Mouse (Mus musculus) CH12.LX (cell line): Measurements from ENCODE around the gene Hnf1a. TPM values are rescaled to one million over a fixed set of nuclear protein-coding genes. Genes with fewer than 3 reads are reported as not detected.

ENCODE experiments used
- DNase-seq: peaks from one replicate; pipeline ENCODE4 v3.0.0-alpha.2; 2013; ENCODE audit errors: extremely low read depth
- H3K27ac ChIP-seq: 2 replicates; pipeline ENCODE4 v1.5.1; 2012; ENCODE audit warnings: low read depth, mild to moderate bottlenecking, control low read depth, moderate library complexity; ENCODE audit not compliant: insufficient read depth
- H3K27me3 ChIP-seq: replicated peaks from 2 replicates; pipeline ENCODE3; 2012; ENCODE audit warnings: inconsistent platforms
- H3K36me3 ChIP-seq, 2 experiments: replicated peaks in 1 of 2; 2 replicates each; pipeline versions ENCODE3 to v1.6.1; 2012; ENCODE audit warnings: inconsistent platforms in 1 of 2, low read length in 1 of 2, mild to moderate bottlenecking in 1 of 2, mixed read lengths in 1 of 2, moderate library complexity in 1 of 2; ENCODE audit not compliant: control insufficient read depth in 1 of 2, insufficient read depth in 1 of 2
- H3K4me1 ChIP-seq, 2 experiments: 2 replicates each; pipeline ENCODE4 v1.6.1; 2012; ENCODE audit warnings: inconsistent platforms in 1 of 2, moderate library complexity in 1 of 2; ENCODE audit not compliant: insufficient read depth in 2 of 2, control insufficient read depth in 1 of 2
- H3K4me2 ChIP-seq: 2 replicates; pipeline ENCODE4 v1.6.1; 2012; ENCODE audit warnings: low read depth, mild to moderate bottlenecking, control low read depth; ENCODE audit not compliant: poor library complexity, insufficient read depth, severe bottlenecking
- H3K4me3 ChIP-seq, 3 experiments: fragments of 150-350 bp in 1 of 3; sonication (generic) in 1 of 3; replicated peaks in 1 of 3; 2 replicates each; pipeline versions ENCODE3 to v1.5.1; 2011 to 2012; ENCODE audit warnings: low read depth in 2 of 3, low read length in 2 of 3, mild to moderate bottlenecking in 2 of 3, moderate library complexity in 2 of 3, control low read depth in 1 of 3, improper control_type of control experiment in 1 of 3, inconsistent platforms in 1 of 3, mixed read lengths in 1 of 3; ENCODE audit not compliant: poor library complexity in 1 of 3
- H3K79me2 ChIP-seq: replicated peaks from 2 replicates; pipeline ENCODE4 v1.6.1; 2012; ENCODE audit warnings: mild to moderate bottlenecking, moderate library complexity; ENCODE audit not compliant: control insufficient read depth, poor library complexity, insufficient read depth, severe bottlenecking; ENCODE audit errors: extremely low read depth
- H3K9ac ChIP-seq: 2 replicates; pipeline ENCODE4 v1.6.1; 2012; ENCODE audit warnings: low read depth, mild to moderate bottlenecking, control low read depth, moderate library complexity; ENCODE audit not compliant: insufficient read depth
- H3K9me3 ChIP-seq: replicated peaks from 2 replicates; pipeline ENCODE3; 2012; ENCODE audit warnings: low read length, inconsistent platforms, mixed read lengths
- BHLHE40 ChIP-seq: IDR thresholded peaks from 2 replicates; pipeline ENCODE4 v1.6.1; 2011; ENCODE audit warnings: mild to moderate bottlenecking, low read depth, low read length, improper control_type of control experiment
- CHD1 ChIP-seq: IDR thresholded peaks from 2 replicates; pipeline ENCODE4 v1.6.1; 2012; ENCODE audit warnings: low read depth, low read length, improper control_type of control experiment, inconsistent platforms
- CHD2 ChIP-seq: IDR thresholded peaks from 2 replicates; pipeline ENCODE4 v1.6.1; 2011; ENCODE audit warnings: low read length, improper control_type of control experiment
- CTCF ChIP-seq, 2 experiments: IDR thresholded peaks in 1 of 2; conservative IDR thresholded peaks in 1 of 2; 2 replicates each; pipeline ENCODE4 v1.5.1; 2011 to 2012; ENCODE audit warnings: low read depth in 2 of 2, low read length in 2 of 2, improper control_type of control experiment in 1 of 2, inconsistent platforms in 1 of 2, mild to moderate bottlenecking in 1 of 2, moderate library complexity in 1 of 2
- E2F4 ChIP-seq: IDR thresholded peaks from 2 replicates; pipeline ENCODE4 v1.6.1; 2011; ENCODE audit warnings: low read depth, low read length, improper control_type of control experiment; ENCODE audit not compliant: insufficient replicate concordance
- ELF1 ChIP-seq: IDR thresholded peaks from 2 replicates; pipeline ENCODE4 v1.6.1; 2014; ENCODE audit warnings: low read depth, mild to moderate bottlenecking, inconsistent platforms, low read length, improper control_type of control experiment
- EP300 ChIP-seq: IDR thresholded peaks from 2 replicates; pipeline ENCODE4 v1.6.1; 2011; ENCODE audit warnings: low read length, improper control_type of control experiment
- ETS1 ChIP-seq: conservative IDR thresholded peaks from 2 replicates; pipeline ENCODE4 v1.6.1; 2012; ENCODE audit warnings: low read depth, mild to moderate bottlenecking, inconsistent platforms, low read length, improper control_type of control experiment, moderate library complexity
- GABPA ChIP-seq: IDR thresholded peaks from 2 replicates; pipeline ENCODE4 v1.6.1; 2012; ENCODE audit warnings: low read depth, low read length, improper control_type of control experiment, inconsistent platforms; ENCODE audit not compliant: insufficient replicate concordance
- HCFC1 ChIP-seq: IDR thresholded peaks from 2 replicates; pipeline ENCODE4 v1.6.1; 2012; ENCODE audit warnings: low read depth, mild to moderate bottlenecking, inconsistent platforms, low read length, improper control_type of control experiment
- IRF4 ChIP-seq: IDR thresholded peaks from 2 replicates; pipeline ENCODE4 v1.6.1; 2014; ENCODE audit warnings: low read depth, mild to moderate bottlenecking, inconsistent platforms, low read length, improper control_type of control experiment
- JUN ChIP-seq: IDR thresholded peaks from 2 replicates; pipeline ENCODE4 v1.6.1; 2011; ENCODE audit warnings: low read depth, mild to moderate bottlenecking, low read length, improper control_type of control experiment, moderate library complexity; ENCODE audit not compliant: insufficient read depth
- JUND ChIP-seq: conservative IDR thresholded peaks from 2 replicates; pipeline ENCODE4 v1.6.1; 2011; ENCODE audit warnings: low read depth, low read length, improper control_type of control experiment
- KAT2A ChIP-seq: IDR thresholded peaks from 2 replicates; pipeline ENCODE4 v1.6.1; 2012; ENCODE audit warnings: low read length, improper control_type of control experiment, inconsistent platforms; ENCODE audit not compliant: insufficient replicate concordance
- MAFK ChIP-seq: IDR thresholded peaks from 2 replicates; pipeline ENCODE4 v1.6.1; 2011; ENCODE audit warnings: low read length, improper control_type of control experiment; ENCODE audit not compliant: insufficient replicate concordance
- MAX ChIP-seq: IDR thresholded peaks from 2 replicates; pipeline ENCODE4 v1.6.1; 2011; ENCODE audit warnings: low read length, improper control_type of control experiment
- MAZ ChIP-seq: IDR thresholded peaks from 2 replicates; pipeline ENCODE4 v1.6.1; 2012; ENCODE audit warnings: low read depth, mild to moderate bottlenecking, inconsistent platforms, low read length, improper control_type of control experiment, moderate library complexity
- MEF2A ChIP-seq: IDR thresholded peaks from 2 replicates; pipeline ENCODE4 v1.6.1; 2014; ENCODE audit warnings: low read depth, mild to moderate bottlenecking, inconsistent platforms, low read length, improper control_type of control experiment, borderline replicate concordance
- MXI1 ChIP-seq: IDR thresholded peaks from 2 replicates; pipeline ENCODE4 v1.6.1; 2011; ENCODE audit warnings: mild to moderate bottlenecking, low read depth, low read length, improper control_type of control experiment
- MYC ChIP-seq: IDR thresholded peaks from 2 replicates; pipeline ENCODE4 v1.6.1; 2011; ENCODE audit warnings: low read depth, mild to moderate bottlenecking, improper control_type of control experiment, low read length
- NELFE ChIP-seq: IDR thresholded peaks from 2 replicates; pipeline ENCODE4 v1.6.1; 2011; ENCODE audit warnings: low read depth, low read length, improper control_type of control experiment
- NRF1 ChIP-seq: IDR thresholded peaks from 2 replicates; pipeline ENCODE4 v1.6.1; 2014; ENCODE audit warnings: low read depth, mild to moderate bottlenecking, inconsistent platforms, low read length, improper control_type of control experiment, moderate library complexity
- PAX5 ChIP-seq: IDR thresholded peaks from 2 replicates; pipeline ENCODE4 v1.6.1; 2012; ENCODE audit warnings: low read length, inconsistent platforms, mixed read lengths
- POLR2A ChIP-seq: IDR thresholded peaks from 2 replicates; pipeline ENCODE4 v1.6.1; 2011; ENCODE audit warnings: low read depth, mild to moderate bottlenecking, improper control_type of control experiment, low read length
- POLR2AphosphoS2 ChIP-seq: IDR thresholded peaks from 2 replicates; pipeline ENCODE4 v1.6.1; 2011; ENCODE audit warnings: low read depth, low read length, improper control_type of control experiment
- RAD21 ChIP-seq: IDR thresholded peaks from 2 replicates; pipeline ENCODE4 v1.6.1; 2011; ENCODE audit warnings: low read depth, mild to moderate bottlenecking, low read length, improper control_type of control experiment, moderate library complexity
- RCOR1 ChIP-seq: conservative IDR thresholded peaks from 2 replicates; pipeline ENCODE4 v1.6.1; 2012; ENCODE audit warnings: low read depth, mild to moderate bottlenecking, inconsistent platforms, low read length, improper control_type of control experiment
- SIN3A ChIP-seq: IDR thresholded peaks from 2 replicates; pipeline ENCODE4 v1.6.1; 2012; ENCODE audit warnings: low read length, improper control_type of control experiment, inconsistent platforms
- SMC3 ChIP-seq: IDR thresholded peaks from 2 replicates; pipeline ENCODE4 v1.6.1; 2011; ENCODE audit warnings: low read depth, low read length, improper control_type of control experiment
- TBP ChIP-seq: conservative IDR thresholded peaks from 2 replicates; pipeline ENCODE4 v1.6.1; 2011; ENCODE audit warnings: low read depth, low read length, improper control_type of control experiment
- TCF12 ChIP-seq: IDR thresholded peaks from 2 replicates; pipeline ENCODE4 v1.6.1; 2014; ENCODE audit warnings: low read depth, mild to moderate bottlenecking, inconsistent platforms, low read length, improper control_type of control experiment
- UBTF ChIP-seq: IDR thresholded peaks from 2 replicates; pipeline ENCODE4 v1.6.1; 2012; ENCODE audit warnings: low read depth, mild to moderate bottlenecking, inconsistent platforms, low read length, improper control_type of control experiment, moderate library complexity
- USF1 ChIP-seq: IDR thresholded peaks from 2 replicates; pipeline ENCODE4 v1.6.1; 2014; ENCODE audit warnings: low read depth, mild to moderate bottlenecking, inconsistent platforms, low read length, improper control_type of control experiment
- USF2 ChIP-seq: conservative IDR thresholded peaks from 2 replicates; pipeline ENCODE4 v1.6.1; 2011; ENCODE audit warnings: low read depth, low read length, improper control_type of control experiment
- ZC3H11A ChIP-seq: IDR thresholded peaks from 2 replicates; pipeline ENCODE4 v1.6.1; 2012; ENCODE audit warnings: low read depth, mild to moderate bottlenecking, inconsistent platforms, low read length, improper control_type of control experiment
- ZKSCAN1 ChIP-seq: IDR thresholded peaks from 2 replicates; pipeline ENCODE4 v1.6.1; 2012; ENCODE audit warnings: low read depth, inconsistent platforms, low read length, improper control_type of control experiment, borderline replicate concordance
- ZMIZ1 ChIP-seq: IDR thresholded peaks from 2 replicates; pipeline ENCODE4 v1.6.1; 2012; ENCODE audit warnings: low read depth, mild to moderate bottlenecking, inconsistent platforms, low read length, improper control_type of control experiment
- ZNF384 ChIP-seq: IDR thresholded peaks from 2 replicates; pipeline ENCODE4 v1.6.1; 2012; ENCODE audit warnings: low read depth, low read length, improper control_type of control experiment, inconsistent platforms
- dilution Hi-C: fragments of 300-500 bp; cut with MboI; formaldehyde crosslinking; loops from 2 replicates; pipeline ENCODE4 v1.14.3; 2020; ENCODE audit warnings: low sequenced_read_pairs; ENCODE audit not compliant: extremely low pct_unique_long_range_greater_than_20kb, extremely low pct_ligation_motif_present
- in situ Hi-C: fragments of 300-500 bp; cut with MboI; formaldehyde crosslinking; loops from 3 replicates; pipeline ENCODE4 v1.14.3; 2019; ENCODE audit warnings: low sequenced_read_pairs, low pct_ligation_motif_present, low pct_unique_long_range_greater_than_20kb, mixed read lengths
- polyA plus RNA-seq: library from polyadenylated mRNA; unstranded; fragments of >175 nt; gene quantifications from 2 replicates; pipeline ENCODE4 v1.2.1, GENCODE M21; 2012; ENCODE audit warnings: low read depth; ENCODE audit not compliant: insufficient read length
- total RNA-seq, 2 experiments: library from RNA; depleted of rRNA; stranded (reverse); fragments of 300-350 nt in 1 of 2; fragments of >200 nt in 1 of 2; gene quantifications; 2 replicates each; pipeline ENCODE4 v1.2.3; 2012 to 2014

Gene Hnf1a
- total and polyA plus RNA-seq, 3 experiments = not detected

GRCm38 (mm10) chr5:114942074-114942765 is 28.7 kb downstream of the Hnf1a start, which contains the start of gene 2210016L21Rik:
Gene 2210016L21Rik (plus strand): TSS chr5:114942158.
- H3K9ac ChIP-seq = peak within 1 kb of the TSS; percentile 57
- peak; percentile 61; the same call in 1 of the 2 replicates for TF ChIP-seq MYC
- TF ChIP-seq TCF12 = peak; percentile 91
- peak; percentile 86 for TF ChIP-seq NELFE
- peak; percentile 80; the same call in 1 of the 2 replicates for TF ChIP-seq GABPA
- TF ChIP-seq MXI1 = peak; percentile 83
- TF ChIP-seq USF1 = peak; percentile 96
- TF ChIP-seq RCOR1 = 0 out of 2 replicates have a peak, but pooled peaks have one; percentile 46
- no peak for TF ChIP-seq CHD2
- TF ChIP-seq CHD1 = no peak
- TF ChIP-seq MAZ = no peak; the same call in none of the 2 replicates
- TF ChIP-seq ZNF384 = no peak
- peak; percentile 95 for TF ChIP-seq TBP
- TF ChIP-seq ETS1 = no peak
- TF ChIP-seq MAX = peak; percentile 65
- peak; percentile 78 for TF ChIP-seq ELF1
- TF ChIP-seq ZMIZ1 = peak; percentile 84
- peak; percentile 39 for TF ChIP-seq MEF2A
- peak; percentile 49 for TF ChIP-seq NRF1
- TF ChIP-seq RAD21 = no peak
- TF ChIP-seq ZKSCAN1 = no peak
- TF ChIP-seq USF2 = peak; percentile 91
- peak; percentile 97 for TF ChIP-seq KAT2A
- peak; percentile 72 for TF ChIP-seq BHLHE40
- no peak for TF ChIP-seq CTCF (conservative IDR thresholded peaks at IDR 0.05 in 1 of 2, IDR thresholded peaks at IDR 0.05 in 1 of 2; ENCODE audit: low read depth in 2 of 2, low read length in 2 of 2)
- TF ChIP-seq PAX5 = no peak
- TF ChIP-seq POLR2A = peak; percentile 90
- TF ChIP-seq HCFC1 = peak; percentile 99
- TF ChIP-seq JUN = no peak
- peak; percentile 57 for TF ChIP-seq IRF4
- no peak for TF ChIP-seq EP300
- TF ChIP-seq SMC3 = no peak
- TF ChIP-seq JUND = no peak
- TF ChIP-seq SIN3A = peak; percentile 94
- no peak for TF ChIP-seq ZC3H11A
- TF ChIP-seq POLR2AphosphoS2 = peak; percentile 60; the same call in 1 of the 2 replicates
- 0 out of 2 replicates have a peak, but pooled peaks have one; percentile 20 for TF ChIP-seq E2F4
- no peak for TF ChIP-seq MAFK
- no peak for TF ChIP-seq UBTF
- peak within 1 kb of the TSS; percentile 79 to 100 (median 94) for H3K4me3 ChIP-seq
- DNase-seq = peak; percentile 93
- peaks cover 7% of the 10 kb centered on the region for H3K79me2 ChIP-seq
- peaks cover 18 to 28% of the 10 kb centered on the region in 2 experiments for H3K36me3 ChIP-seq
- H3K4me2 ChIP-seq = peak within 1 kb of the TSS; percentile 63
- no peak within 1 kb of the TSS for H3K27ac ChIP-seq
- no peaks in the 10 kb centered on the region for H3K9me3 ChIP-seq
- peaks cover 9 to 29% of the 10 kb centered on the region in 2 experiments; a peak in 3 of 4 replicates for H3K4me1 ChIP-seq
- in situ Hi-C loops (no loop called here), dilution Hi-C loops (no loop called here)
- peaks cover 2% of the 10 kb centered on the region for H3K27me3 ChIP-seq
